In genomic region chr11:87853597-87853954, GRCm38 (mm10) we compare ENCODE assay signal across 9 mouse cellular contexts. TPM values are rescaled to one million over a fixed set of nuclear protein-coding genes. Genes with fewer than 3 reads are reported as not detected.
DNase-seq lines count a peak whose midpoint lies in the region; ATAC-seq and TF ChIP-seq lines count a peak whose summit lies in the region.
"Had no signal": no experiment of that assay in that cellular context is flagged by ENCODE, and none has a peak within 500 bp of the region (broad histone marks: within the 10 kb centered on the region; RNA-seq: fewer than 3 reads in every experiment).

No protein-coding gene starts in this region.

- no peaks in the 10 kb centered on the region for H3K9me3 ChIP-seq in hindbrain, embryonic 11.5 days (ENCODE audit: control insufficient read depth, low read length)
- no peaks in the 10 kb centered on the region for H3K9me3 ChIP-seq in limb, embryonic 12.5 days

- TF ChIP-seq CTCF in gastrocnemius, adult 2 months (IDR thresholded peaks at IDR 0.05): no peak
- no peak for TF ChIP-seq CTCF in olfactory bulb, adult 2 months (IDR thresholded peaks at IDR 0.05; ENCODE audit: insufficient read depth, low read depth, low read length)

- no peak for DNase-seq in gastrocnemius, adult 2 months
- DNase-seq in gastrocnemius, adult 8-10 months (ENCODE audit: low spot score in 2 of 2): no peak
- DNase-seq in 416B (ENCODE audit: low read depth): peak; percentile 8
- no peak for DNase-seq in hindbrain, embryonic 11.5 days (ENCODE audit: low spot score)
- no peak for DNase-seq in gastrocnemius, postnatal 4 days (ENCODE audit: low spot score in 2 of 2)

- intact Hi-C loops in gastrocnemius, adult 2 months (cut with DNase I): loop anchor here (5.0 kb wide), 1 partner anchor 116 kb away; the partner anchor contains the start of gene Supt4a

- H3K9ac ChIP-seq in hindbrain, embryonic 11.5 days (ENCODE audit: low read depth, low read length): peak overlapping the region; percentile 70
- H3K9ac ChIP-seq in limb, embryonic 12.5 days (replicated peaks): peak overlapping the region; percentile 57

- no peaks in the 10 kb centered on the region; the same call in 1 of the 2 replicates for H3K36me3 ChIP-seq in hindbrain, embryonic 11.5 days (ENCODE audit: control insufficient read depth, insufficient read depth, low read length)
- H3K36me3 ChIP-seq in limb, embryonic 12.5 days: peaks cover 31% of the 10 kb centered on the region

- WGBS in hindbrain, embryonic 11.5 days: 39% methylated on average over 8 of the region's 8 CpGs
- 35% methylated on average over 8 of the region's 8 CpGs for WGBS in limb, embryonic 12.5 days
- 17% methylated on average over 8 of the region's 8 CpGs for WGBS in olfactory bulb, adult 2 months

- no peak for TF ChIP-seq POLR2A in olfactory bulb, adult 2 months (IDR thresholded peaks at IDR 0.05; ENCODE audit: insufficient read depth, low read depth, low read length)

- peaks cover 3% of the 10 kb centered on the region; the same call in 1 of the 2 replicates for H3K4me1 ChIP-seq in brown adipose tissue, adult 24 weeks (ENCODE audit: control insufficient read depth, insufficient read depth, insufficient read length, low read length)
- no peaks in the 10 kb centered on the region for H3K4me1 ChIP-seq in hindbrain, embryonic 11.5 days (replicated peaks; ENCODE audit: control insufficient read depth, insufficient read depth, low read length)
- H3K4me1 ChIP-seq in limb, embryonic 12.5 days (replicated peaks): peaks cover 8% of the 10 kb centered on the region; the same call in 1 of the 2 replicates
- peaks cover 6% of the 10 kb centered on the region; the same call in 1 of the 2 replicates for H3K4me1 ChIP-seq in olfactory bulb, adult 2 months (ENCODE audit: control insufficient read depth, insufficient read depth, low read length)

- peak; percentile 25; the same call in 1 of the 2 replicates for ATAC-seq in hindbrain, embryonic 11.5 days (ENCODE audit: low FRiP score)
- 0 out of 2 replicates have a peak, but pooled peaks have one; percentile 47 for ATAC-seq in limb, embryonic 12.5 days (ENCODE audit: insufficient number of reproducible peaks, insufficient read depth, low FRiP score, low TSS enrichment, low read depth)

- no peaks in the 10 kb centered on the region for H3K27me3 ChIP-seq in hindbrain, embryonic 11.5 days (ENCODE audit: control insufficient read depth, insufficient read depth, low read length)
- no peaks in the 10 kb centered on the region for H3K27me3 ChIP-seq in limb, embryonic 12.5 days

- H3K4me2 ChIP-seq in hindbrain, embryonic 11.5 days (replicated peaks; ENCODE audit: low read depth, low read length): peak overlapping the region; percentile 62
- peak overlapping the region; percentile 79 for H3K4me2 ChIP-seq in limb, embryonic 12.5 days

- H3K4me3 ChIP-seq in gastrocnemius, adult 2 months: peak overlapping the region; percentile 87
- H3K4me3 ChIP-seq in brown adipose tissue, adult 24 weeks (ENCODE audit: insufficient read depth, low read depth, low read length): peak overlapping the region; percentile 74
- H3K4me3 ChIP-seq in hindbrain, embryonic 11.5 days (ENCODE audit: low read depth, low read length): peak overlapping the region; percentile 57
- H3K4me3 ChIP-seq in limb, embryonic 12.5 days (replicated peaks): peak overlapping the region; percentile 62
- peak overlapping the region; percentile 60 for H3K4me3 ChIP-seq in olfactory bulb, adult 2 months (ENCODE audit: insufficient read depth, low read depth, low read length)

- peak overlapping the region; percentile 82 for H3K27ac ChIP-seq in gastrocnemius, adult 2 months
- H3K27ac ChIP-seq in brown adipose tissue, adult 24 weeks (replicated peaks; ENCODE audit: low read depth, low read length): no peak overlapping the region
- H3K27ac ChIP-seq in hindbrain, embryonic 11.5 days (ENCODE audit: low read depth, low read length): peak overlapping the region; percentile 39; the same call in 1 of the 2 replicates
- H3K27ac ChIP-seq in limb, embryonic 12.5 days: peak overlapping the region; percentile 2; the same call in 1 of the 2 replicates
- H3K27ac ChIP-seq in olfactory bulb, adult 2 months (ENCODE audit: insufficient read depth, low read depth, low read length): peak overlapping the region; percentile 47

RNA-seq across cellular contexts. Expression of gene Mks1, which starts 0.6 kb away (rescaled TPM):
- total RNA-seq in gastrocnemius, adult 2 months (2021): 1 to 10 TPM; 1.5 to 1.9 TPM
- 1 to 10 TPM; 1.3 to 3.0 (median 1.6) TPM for total RNA-seq in gastrocnemius, adult 8-10 months (2022)
- polyA plus RNA-seq in brown adipose tissue, adult 24 weeks (2012; ENCODE audit: insufficient read depth, insufficient read length, missing spikeins): 1.8 and 3.1 TPM in 2 replicates
- 13.2 and 16.2 TPM in 2 replicates for polyA plus RNA-seq in hindbrain, embryonic 11.5 days (2014; fragmentation: Nextera tagmentation; extraction: Ambion mirVana)
- polyA plus RNA-seq in limb, embryonic 12.5 days (2016; fragmentation: Nextera tagmentation; extraction: Ambion mirVana): 19.2 and 21.0 TPM in 2 replicates
- not detected in 2 replicates for polyA plus RNA-seq in olfactory bulb, adult 2 months (2012; ENCODE audit: insufficient read depth, insufficient read length, low replicate concordance, missing spikeins)
- 1 to 10 TPM; 5.3 to 6.6 TPM for total RNA-seq in gastrocnemius, postnatal 4 days (2021)

RNA-seq across cellular contexts. Expression of gene Epx, which starts 21.8 kb away (rescaled TPM):
- not detected for total RNA-seq in gastrocnemius, adult 2 months (2021)
- total RNA-seq in gastrocnemius, adult 8-10 months (2022): not detected
- polyA plus RNA-seq in brown adipose tissue, adult 24 weeks (2012; ENCODE audit: insufficient read depth, insufficient read length, missing spikeins): not detected in 2 replicates
- 0.07 TPM in 1 of 2 replicates, not detected in the other for polyA plus RNA-seq in hindbrain, embryonic 11.5 days (2014; fragmentation: Nextera tagmentation; extraction: Ambion mirVana)
- 0.09 and 0.19 TPM in 2 replicates for polyA plus RNA-seq in limb, embryonic 12.5 days (2016; fragmentation: Nextera tagmentation; extraction: Ambion mirVana)
- not detected in 2 replicates for polyA plus RNA-seq in olfactory bulb, adult 2 months (2012; ENCODE audit: insufficient read depth, insufficient read length, low replicate concordance, missing spikeins)
- not detected for total RNA-seq in gastrocnemius, postnatal 4 days (2021)

RNA-seq across cellular contexts. Expression of gene Lpo, which starts 25.5 kb away (rescaled TPM):
- total RNA-seq in gastrocnemius, adult 2 months (2021): not detected
- not detected for total RNA-seq in gastrocnemius, adult 8-10 months (2022)
- not detected in 2 replicates for polyA plus RNA-seq in brown adipose tissue, adult 24 weeks (2012; ENCODE audit: insufficient read depth, insufficient read length, missing spikeins)
- polyA plus RNA-seq in hindbrain, embryonic 11.5 days (2014; fragmentation: Nextera tagmentation; extraction: Ambion mirVana): 0.70 and 0.73 TPM in 2 replicates
- 0.09 TPM in 1 of 2 replicates, not detected in the other for polyA plus RNA-seq in limb, embryonic 12.5 days (2016; fragmentation: Nextera tagmentation; extraction: Ambion mirVana)
- not detected in 2 replicates for polyA plus RNA-seq in olfactory bulb, adult 2 months (2012; ENCODE audit: insufficient read depth, insufficient read length, low replicate concordance, missing spikeins)
- not detected for total RNA-seq in gastrocnemius, postnatal 4 days (2021)

RNA-seq across cellular contexts. Expression of gene Olfr462, which starts 38.5 kb away (rescaled TPM):
- not detected for total RNA-seq in gastrocnemius, adult 2 months (2021)
- total RNA-seq in gastrocnemius, adult 8-10 months (2022): not detected
- not detected in 2 replicates for polyA plus RNA-seq in brown adipose tissue, adult 24 weeks (2012; ENCODE audit: insufficient read depth, insufficient read length, missing spikeins)
- not detected in 2 replicates for polyA plus RNA-seq in hindbrain, embryonic 11.5 days (2014; fragmentation: Nextera tagmentation; extraction: Ambion mirVana)
- polyA plus RNA-seq in limb, embryonic 12.5 days (2016; fragmentation: Nextera tagmentation; extraction: Ambion mirVana): not detected in 2 replicates
- polyA plus RNA-seq in olfactory bulb, adult 2 months (2012; ENCODE audit: insufficient read depth, insufficient read length, low replicate concordance, missing spikeins): not detected in 2 replicates
- not detected for total RNA-seq in gastrocnemius, postnatal 4 days (2021)
- polyA plus RNA-seq: large intestine, adult 2 months had no signal

RNA-seq across cellular contexts. Expression of gene Olfr463, which starts 43.6 kb away (rescaled TPM):
- total RNA-seq in gastrocnemius, adult 2 months (2021): not detected
- total RNA-seq in gastrocnemius, adult 8-10 months (2022): not detected
- not detected in 2 replicates for polyA plus RNA-seq in brown adipose tissue, adult 24 weeks (2012; ENCODE audit: insufficient read depth, insufficient read length, missing spikeins)
- polyA plus RNA-seq in hindbrain, embryonic 11.5 days (2014; fragmentation: Nextera tagmentation; extraction: Ambion mirVana): not detected in 2 replicates
- polyA plus RNA-seq in limb, embryonic 12.5 days (2016; fragmentation: Nextera tagmentation; extraction: Ambion mirVana): not detected in 2 replicates
- not detected in 2 replicates for polyA plus RNA-seq in olfactory bulb, adult 2 months (2012; ENCODE audit: insufficient read depth, insufficient read length, low replicate concordance, missing spikeins)
- total RNA-seq in gastrocnemius, postnatal 4 days (2021): not detected
- polyA plus RNA-seq: large intestine, adult 2 months had no signal
